Mouse (Mus musculus): ENCODE data around the gene Gm6583. TPM values are rescaled to one million over a fixed set of nuclear protein-coding genes. Genes with fewer than 3 reads are reported as not detected.
"Not testable (repeated sequence)": the region's sequence is repeated elsewhere in the genome, so short reads cannot be mapped to it uniquely, and the experiment has no call there.

The Gm6583 gene
- total RNA-seq, 2 experiments from 2014 or later: 0.15 TPM; not detected in 1

- intact Hi-C loops (cut with DNase I): loop anchor here (2.0 kb wide), 1 partner anchor 95 kb away; no protein-coding TSS in a partner anchor
- DNase-seq (ENCODE audit: extremely low spot score in 1 of 2, low spot score in 2 of 2): peak in 1 of 2 experiments; percentile 32
Measured at GRCm38 (mm10) chr5:112335473-112335872, 20.4 kb downstream of the Gm6583 start.

GRCm38 (mm10) chr5:112329805-112330564 lies 25.8 kb downstream of the Gm6583 start:
- intact Hi-C loops (cut with DNase I): loop anchor here (5.0 kb wide), 1 partner anchor 103 kb away; no protein-coding TSS in a partner anchor
- no peak for DNase-seq (ENCODE audit: extremely low spot score in 1 of 2, low spot score in 2 of 2)

DNA sequence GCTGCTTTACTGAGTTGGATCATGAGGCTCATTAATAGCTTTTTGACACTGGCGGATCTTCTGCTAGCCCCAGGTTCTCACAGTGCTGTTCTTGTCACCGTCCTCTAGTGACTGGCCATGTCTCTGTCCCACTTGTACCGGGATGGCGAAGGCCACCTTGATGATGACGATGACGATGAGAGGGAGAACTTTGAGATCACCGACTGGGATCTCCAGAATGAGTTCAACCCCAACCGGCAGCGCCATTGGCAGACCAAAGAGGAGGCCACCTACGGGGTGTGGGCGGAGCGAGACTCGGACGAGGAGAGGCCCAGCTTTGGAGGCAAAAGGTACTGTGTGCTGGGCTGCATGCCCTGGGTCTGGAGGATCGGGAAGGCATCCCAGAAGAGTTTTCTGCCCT lies 28.0 kb downstream of the Gm6583 start:
- DNase-seq (ENCODE audit: extremely low spot score in 1 of 2, low spot score in 2 of 2): no peak
- intact Hi-C loops (cut with DNase I): loop anchor here (5.0 kb wide), 1 partner anchor 101 kb away; no protein-coding TSS in a partner anchor

DNA sequence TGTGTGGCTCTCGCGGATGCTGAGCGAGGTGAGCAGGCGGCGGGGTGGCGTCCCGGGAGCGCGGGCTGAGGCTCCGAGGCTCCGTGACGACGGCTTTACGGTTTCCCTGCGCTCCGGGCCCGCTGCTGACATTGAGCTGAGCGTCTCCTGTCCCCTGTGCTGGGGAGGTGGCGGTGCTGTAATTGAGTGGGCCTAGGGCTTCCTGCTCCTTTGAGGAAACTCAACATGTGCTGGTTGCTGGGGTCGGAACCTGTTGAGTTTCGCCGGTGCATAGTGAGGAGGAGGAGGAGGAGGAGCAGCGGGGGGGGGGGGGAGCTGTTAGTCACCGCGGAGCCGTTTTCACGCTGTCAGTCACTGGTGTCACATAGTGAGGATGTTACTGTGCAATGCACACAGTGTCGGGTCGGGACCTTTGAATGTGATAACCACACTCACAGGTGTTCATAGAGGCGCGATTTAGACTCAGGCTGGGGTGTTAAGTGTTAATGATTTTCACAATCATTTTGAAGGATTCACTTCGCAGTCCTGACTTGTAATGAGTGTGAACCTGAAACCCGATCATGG lies 29.3 kb downstream of the Gm6583 start:
- DNase-seq (ENCODE audit: extremely low spot score in 1 of 2, low spot score in 2 of 2): no peak
- intact Hi-C loops (cut with DNase I): loop anchor here (1.0 to 5.0 kb wide), 2 partner anchors 17 to 99 kb away; partner anchors contain the start of genes Hps4 and Srrd

GRCm38 (mm10) chr5:112325546-112326445 lies 30.0 kb downstream of the Gm6583 start, which contains the start of gene Tfip11:
Tfip11 (plus strand) TSS chr5:112326358.
- intact Hi-C loops (cut with DNase I): loop anchor here (1.0 to 5.0 kb wide), 2 partner anchors 18 to 98 kb away; partner anchors contain the start of genes Hps4 and Srrd
- peak; percentile 96 to 99 for DNase-seq (ENCODE audit: extremely low spot score in 1 of 2, low spot score in 2 of 2)

DNA sequence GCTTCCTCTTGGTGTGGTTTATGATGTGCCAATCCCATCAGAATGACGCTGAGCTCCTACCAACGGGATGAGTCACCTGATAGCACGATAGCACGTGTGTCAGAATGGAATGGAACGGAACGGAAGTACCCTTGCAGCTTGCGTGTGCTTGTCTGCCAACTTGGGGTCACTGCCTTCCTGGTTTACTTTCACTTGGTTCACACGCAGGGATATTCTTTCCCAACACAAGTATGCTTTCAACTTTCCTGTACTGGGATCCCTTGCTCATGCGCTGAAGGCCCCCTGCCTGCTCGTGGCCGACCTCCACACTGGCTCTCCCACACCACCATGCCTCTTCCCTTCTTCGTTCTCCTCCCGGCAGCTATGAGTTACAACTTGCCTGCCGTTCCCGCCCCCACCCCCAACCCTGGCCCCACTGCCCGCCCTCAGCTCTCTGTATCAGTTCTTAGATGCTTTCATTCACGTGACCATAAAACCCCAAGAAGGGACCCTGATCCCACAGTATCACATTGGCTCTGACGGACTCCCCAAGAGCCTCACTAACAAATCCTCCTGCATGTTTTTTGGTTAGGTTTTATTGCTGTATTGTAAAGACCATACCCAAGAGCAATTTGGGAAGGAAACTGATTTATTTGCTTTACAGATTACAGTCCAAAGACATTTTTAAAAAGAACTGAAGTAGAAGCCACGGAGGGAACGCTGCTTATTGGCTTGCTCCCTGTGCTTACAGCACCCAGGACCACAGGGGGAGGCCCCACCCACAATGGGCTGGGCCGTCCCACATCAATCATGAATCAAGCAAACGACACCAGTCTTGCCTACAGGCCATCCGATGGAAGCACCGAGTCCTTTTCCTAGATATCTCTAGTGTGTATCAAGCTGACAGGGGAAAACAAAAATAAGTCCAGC lies 30.9 kb downstream of the Gm6583 start:
- DNase-seq (ENCODE audit: extremely low spot score in 1 of 2, low spot score in 2 of 2): no peak
- intact Hi-C loops (cut with DNase I): loop anchor here (5.0 kb wide), 3 partner anchors 48 to 98 kb away; partner anchors contain the start of gene Tpst2

GRCm38 (mm10) chr5:112323246-112323645 lies 32.6 kb downstream of the Gm6583 start:
- intact Hi-C loops (cut with DNase I): loop anchor here (5.0 kb wide), 2 partner anchors 46 to 81 kb away; partner anchors contain the start of gene Tpst2
- DNase-seq (ENCODE audit: extremely low spot score in 1 of 2, low spot score in 2 of 2): no peak

DNA sequence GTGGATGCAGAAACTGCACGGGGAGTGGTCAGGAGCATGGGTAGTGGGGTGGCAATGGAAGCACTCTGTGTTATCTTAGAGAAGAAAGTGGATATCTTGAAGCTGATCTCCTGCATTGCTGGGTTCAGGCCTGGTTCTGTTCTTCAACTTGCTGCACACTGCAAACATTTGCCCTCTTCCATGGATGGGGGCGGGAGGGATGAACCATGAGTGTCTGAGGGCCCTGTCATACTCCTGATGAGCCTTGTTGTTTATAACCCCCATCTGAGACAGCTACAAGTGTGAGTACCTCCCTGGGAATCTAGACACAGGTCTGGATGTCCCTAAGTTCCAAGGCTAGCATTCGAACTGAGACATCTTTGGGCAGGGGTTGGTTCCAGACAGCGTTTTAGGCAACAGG lies 34.5 kb downstream of the Gm6583 start:
- DNase-seq (ENCODE audit: extremely low spot score in 1 of 2, low spot score in 2 of 2): no peak
- intact Hi-C loops (cut with DNase I): loop anchor here (5.0 kb wide), 2 partner anchors 44 to 79 kb away; partner anchors contain the start of gene Tpst2

GRCm38 (mm10) chr5:112320936-112321335 lies 34.9 kb downstream of the Gm6583 start:
- intact Hi-C loops (cut with DNase I): loop anchor here (5.0 kb wide), 2 partner anchors 44 to 79 kb away; partner anchors contain the start of gene Tpst2
- DNase-seq (ENCODE audit: extremely low spot score in 1 of 2, low spot score in 2 of 2): peak; percentile 81 to 87

DNA sequence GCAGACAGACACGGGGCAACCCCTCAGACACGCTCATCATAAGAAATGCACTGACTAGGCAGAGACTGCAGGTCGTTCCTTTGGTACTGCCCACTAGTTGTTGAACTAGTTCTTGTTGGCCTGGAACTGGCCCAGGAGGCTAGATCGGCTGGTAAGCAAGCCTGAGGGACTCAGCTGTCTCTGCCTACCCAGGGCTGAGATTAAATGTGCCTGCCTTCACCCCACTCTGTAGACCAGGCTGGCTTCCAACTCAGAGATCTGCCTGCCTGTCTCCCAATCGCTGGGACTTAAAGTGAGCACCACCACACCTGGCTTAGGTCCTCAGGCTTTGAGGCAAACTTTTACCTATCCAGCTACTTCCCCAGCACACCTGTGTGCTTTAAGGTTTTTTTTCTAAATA lies 35.5 kb downstream of the Gm6583 start:
- DNase-seq (ENCODE audit: extremely low spot score in 1 of 2, low spot score in 2 of 2): no peak
- intact Hi-C loops (cut with DNase I): loop anchor here (5.0 kb wide), 2 partner anchors 43 to 78 kb away; partner anchors contain the start of gene Tpst2

- DNase-seq (ENCODE audit: extremely low spot score in 1 of 2, low spot score in 2 of 2); intact Hi-C loops (cut with DNase I): not testable (repeated sequence)
Measured at GRCm38 (mm10) chr5:112319343-112319742, 36.5 kb downstream of the Gm6583 start.

- intact Hi-C loops (cut with DNase I): no loop called here
- peak in 1 of 2 experiments; percentile 57 for DNase-seq (ENCODE audit: extremely low spot score in 1 of 2, low spot score in 2 of 2)
Measured at GRCm38 (mm10) chr5:112317328-112317727, 38.5 kb downstream of the Gm6583 start.

DNA sequence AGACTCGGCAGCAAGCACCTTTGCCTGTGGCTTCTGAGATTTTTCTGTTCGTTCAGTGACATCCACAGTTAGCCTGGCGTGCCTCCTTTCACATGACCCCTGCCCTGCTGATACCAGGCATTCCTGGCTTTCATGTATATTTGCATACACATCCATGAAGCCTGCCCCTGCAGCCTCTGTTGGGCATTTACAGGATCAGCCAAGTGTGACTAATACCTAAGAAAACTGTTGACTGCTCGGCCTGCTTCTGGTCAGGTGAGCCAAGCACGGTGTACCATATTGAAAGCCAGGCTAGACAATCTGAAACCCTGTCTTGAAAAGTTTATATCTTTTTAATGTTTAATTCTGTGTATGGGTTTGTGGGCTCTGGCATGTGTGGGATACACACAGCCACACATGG lies 39.4 kb downstream of the Gm6583 start:
- no peak for DNase-seq (ENCODE audit: extremely low spot score in 1 of 2, low spot score in 2 of 2)
- intact Hi-C loops (cut with DNase I): no loop called here

DNA sequence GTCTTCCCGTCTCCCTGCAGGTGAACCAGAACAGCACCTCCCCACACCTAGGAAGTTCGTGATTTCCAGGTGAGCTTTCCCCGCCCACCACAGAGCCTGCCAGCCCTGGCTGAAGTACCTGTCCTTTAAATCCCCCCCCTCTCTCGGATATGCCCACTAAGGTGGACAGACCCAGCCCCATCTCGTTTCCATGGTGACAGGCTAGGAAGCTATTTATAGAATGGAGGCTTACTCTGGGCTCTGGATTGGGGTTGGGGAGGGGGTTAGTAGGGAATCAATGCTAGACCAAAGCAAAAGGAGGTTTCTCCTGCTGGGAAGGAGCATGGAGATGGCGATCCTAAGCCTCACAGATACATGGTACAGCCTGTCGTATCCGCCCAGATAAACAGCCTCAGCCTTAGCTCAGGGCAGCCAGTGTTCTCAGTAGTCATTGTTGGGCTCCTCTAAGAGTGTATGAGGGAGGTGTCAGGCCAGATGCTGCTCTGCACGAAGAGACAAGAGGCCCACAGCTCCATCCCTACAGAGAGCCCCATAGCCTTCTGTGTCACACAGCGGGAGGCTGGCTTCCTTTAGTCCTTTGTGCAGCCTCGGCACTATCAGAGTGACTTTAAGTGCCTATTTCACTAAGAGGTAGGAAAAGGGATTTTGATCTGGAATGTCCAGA lies 42.5 kb downstream of the Gm6583 start:
- no peak for DNase-seq (ENCODE audit: extremely low spot score in 1 of 2, low spot score in 2 of 2)
- intact Hi-C loops (cut with DNase I): no loop called here

GRCm38 (mm10) chr5:112305842-112306241 lies 50.0 kb downstream of the Gm6583 start:
- intact Hi-C loops (cut with DNase I): no loop called here
- peak in 1 of 2 experiments; percentile 65 for DNase-seq (ENCODE audit: extremely low spot score in 1 of 2, low spot score in 2 of 2)

All from left cerebral cortex, postnatal 10 days (tissue).